Mouse (Mus musculus): ENCODE results near the gene Fiz1. TPM values are rescaled to one million over a fixed set of nuclear protein-coding genes. Genes with fewer than 3 reads are reported as not detected.

The Fiz1 gene
- polyA plus RNA-seq, 1 experiment from 2014 or later = 15.6 TPM

DNA sequence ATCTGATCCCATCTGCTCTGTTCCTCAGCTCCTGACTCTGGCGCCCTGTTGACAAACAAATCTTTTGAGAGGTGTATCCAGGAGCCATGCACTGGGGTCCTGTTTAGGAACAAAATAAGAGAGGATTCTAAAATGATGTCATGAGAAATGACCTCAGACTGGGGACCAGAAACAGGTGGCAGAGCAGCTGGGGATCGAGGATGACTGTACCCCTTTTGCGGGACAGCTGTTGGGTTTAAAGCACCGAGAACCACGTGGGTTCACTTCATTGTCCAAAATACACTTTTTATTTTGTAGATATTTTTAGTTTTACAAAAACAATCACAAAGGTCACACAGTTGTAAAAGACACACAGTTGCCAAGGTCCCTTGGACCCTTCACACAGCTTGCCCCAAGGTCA lies 49.5 kb downstream of the Fiz1 start:
- H3K4me3 ChIP-seq (replicated peaks) = no peak overlapping the region
- H3K36me3 ChIP-seq (replicated peaks) = no peaks in the 10 kb centered on the region
- H3K4me1 ChIP-seq (replicated peaks) = 0 out of 2 replicates have a peak, but pooled peaks cover 2% of the 10 kb centered on the region
- H3K9me3 ChIP-seq (replicated peaks) = no peaks in the 10 kb centered on the region
- H3K9ac ChIP-seq = no peak overlapping the region
- no peak overlapping the region for H3K4me2 ChIP-seq
- ATAC-seq (ENCODE audit: insufficient read depth) = no peak
- 60% methylated on average over 5 of the region's 5 CpGs for WGBS (ENCODE audit: insufficient replicate concordance)
- no peaks in the 10 kb centered on the region for H3K27me3 ChIP-seq
- H3K27ac ChIP-seq (replicated peaks) = no peak overlapping the region

DNA sequence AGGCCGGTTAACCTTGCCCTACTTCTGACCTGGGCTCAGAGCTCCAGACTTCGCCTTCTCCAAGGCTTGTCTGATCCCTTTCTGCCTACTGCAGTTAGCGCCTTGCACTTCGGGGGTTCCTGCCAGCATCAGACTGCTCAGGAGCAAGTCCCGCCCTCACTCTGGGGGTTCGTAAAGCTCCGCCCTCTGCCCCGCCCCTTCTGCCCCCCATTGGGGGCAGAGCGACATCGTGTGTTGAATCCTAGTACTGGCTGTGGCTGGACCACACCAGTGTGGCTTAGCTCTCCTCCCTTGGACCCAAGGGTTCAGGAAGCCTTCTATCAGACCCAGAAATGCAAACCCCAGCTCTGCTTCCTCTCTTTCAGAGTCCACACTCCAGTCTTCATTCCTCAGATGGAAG lies 50.2 kb downstream of the Fiz1 start, which contains the start of gene Sbk2:
Gene Sbk2 (minus strand): TSS at position 135 of the 400 bp plus-strand sequence.
- WGBS (ENCODE audit: insufficient replicate concordance) = 2% methylated on average over 10 of the region's 10 CpGs
- no peak within 1 kb of the TSS for H3K4me3 ChIP-seq (replicated peaks)
- peak within 1 kb of the TSS; percentile 20; the same call in 1 of the 2 replicates for H3K4me2 ChIP-seq
- peak; percentile 52 for ATAC-seq (ENCODE audit: insufficient read depth)
- no peaks in the 10 kb centered on the region for H3K27me3 ChIP-seq
- 0 out of 2 replicates have a peak, but pooled peaks cover 2% of the 10 kb centered on the region for H3K4me1 ChIP-seq (replicated peaks)
- H3K27ac ChIP-seq (replicated peaks) = no peak within 1 kb of the TSS
- H3K9me3 ChIP-seq (replicated peaks) = no peaks in the 10 kb centered on the region
- H3K36me3 ChIP-seq (replicated peaks) = no peaks in the 10 kb centered on the region
- H3K9ac ChIP-seq = no peak within 1 kb of the TSS

DNA sequence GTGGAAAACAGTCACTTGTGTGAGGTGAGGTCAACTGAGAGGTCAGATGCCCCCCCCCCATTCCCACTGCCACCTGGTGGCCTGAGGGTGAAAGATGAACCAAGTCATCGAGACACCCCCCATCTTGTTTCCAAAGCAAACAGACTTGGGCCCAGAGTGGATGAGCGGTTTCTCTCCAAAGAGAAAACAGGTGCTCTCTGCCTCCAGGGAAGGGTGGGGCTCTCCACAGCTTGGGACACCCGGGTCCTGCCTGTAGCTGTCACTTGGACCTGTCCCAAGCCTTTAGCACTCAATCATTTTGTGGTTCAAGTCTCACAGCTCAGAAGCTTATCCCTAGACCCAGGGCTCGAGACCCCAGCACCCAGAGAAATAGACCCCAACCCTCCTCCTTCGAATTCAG lies 51.0 kb downstream of the Fiz1 start:
- Histone ChIP-seq H3K36me3 (replicated peaks) (no peaks in the 10 kb centered on the region), H3K9me3 (replicated peaks) (no peaks in the 10 kb centered on the region), H3K9ac (no peak overlapping the region), H3K27me3 (no peaks in the 10 kb centered on the region), H3K4me3 (replicated peaks) (no peak overlapping the region), H3K27ac (replicated peaks) (no peak overlapping the region), H3K4me1 (replicated peaks) (0 out of 2 replicates have a peak, but pooled peaks cover 2% of the 10 kb centered on the region), H3K4me2 (no peak overlapping the region)
- 45% methylated on average over 5 of the region's 5 CpGs for WGBS (ENCODE audit: insufficient replicate concordance)
- ATAC-seq (ENCODE audit: insufficient read depth) = no peak

DNA sequence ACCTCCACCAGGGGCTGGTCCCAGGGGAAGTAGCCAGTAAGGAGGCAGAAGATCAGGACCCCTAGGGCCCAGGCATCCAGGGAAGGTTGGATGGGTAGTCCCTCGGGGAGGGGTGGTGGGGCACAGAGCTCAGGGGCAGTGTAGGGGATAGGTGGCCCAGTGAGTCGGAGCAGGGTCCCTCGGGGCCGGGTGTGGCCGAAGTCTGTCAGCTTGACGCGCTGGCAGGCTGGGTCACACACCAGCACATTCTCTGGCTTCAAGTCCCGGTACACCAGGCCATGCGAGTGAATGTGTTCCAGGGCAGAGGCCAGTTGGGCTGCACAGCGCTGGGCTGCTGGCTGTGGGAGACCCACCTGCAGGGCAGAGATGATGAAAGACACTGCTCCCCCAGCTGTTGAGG lies 57.1 kb downstream of the Fiz1 start:
- ATAC-seq (ENCODE audit: insufficient read depth) = no peak
- no peaks in the 10 kb centered on the region for H3K4me1 ChIP-seq (replicated peaks)
- H3K27me3 ChIP-seq = no peaks in the 10 kb centered on the region
- H3K9me3 ChIP-seq (replicated peaks) = no peaks in the 10 kb centered on the region
- H3K4me3 ChIP-seq (replicated peaks) = no peak overlapping the region
- H3K4me2 ChIP-seq = no peak overlapping the region
- H3K9ac ChIP-seq = no peak overlapping the region
- H3K27ac ChIP-seq (replicated peaks) = no peak overlapping the region
- WGBS (ENCODE audit: insufficient replicate concordance) = 72% methylated on average over 10 of the region's 10 CpGs
- no peaks in the 10 kb centered on the region for H3K36me3 ChIP-seq (replicated peaks)

Other genes with a start within 250 kb of the Fiz1 start
- gene Fam71e2, start 243.4 kb downstream of the Fiz1 start, polyA plus RNA-seq (2015; fragmentation: Nextera tagmentation; extraction: Ambion mirVana) = not detected in 2 replicates
- gene Il11, start 231.8 kb downstream of the Fiz1 start, polyA plus RNA-seq (2015; fragmentation: Nextera tagmentation; extraction: Ambion mirVana) = 0.06 TPM in 1 of 2 replicates, not detected in the other
- 0.21 TPM in 1 of 2 replicates, not detected in the other for gene Tmem190, start 231.8 kb downstream of the Fiz1 start, polyA plus RNA-seq (2015; fragmentation: Nextera tagmentation; extraction: Ambion mirVana)
- 9.5 and 10.3 TPM in 2 replicates for gene Tmem238, start 225.0 kb downstream of the Fiz1 start, polyA plus RNA-seq (2015; fragmentation: Nextera tagmentation; extraction: Ambion mirVana)
- 169 and 173 TPM in 2 replicates for gene Rpl28, start 221.8 kb downstream of the Fiz1 start, polyA plus RNA-seq (2015; fragmentation: Nextera tagmentation; extraction: Ambion mirVana)
- 302 and 318 TPM in 2 replicates for gene Ube2s, start 202.1 kb downstream of the Fiz1 start, polyA plus RNA-seq (2015; fragmentation: Nextera tagmentation; extraction: Ambion mirVana)
- not detected in 2 replicates for gene Shisa7, start 170.0 kb downstream of the Fiz1 start, polyA plus RNA-seq (2015; fragmentation: Nextera tagmentation; extraction: Ambion mirVana)
- gene Isoc2b, start 144.4 kb downstream of the Fiz1 start, polyA plus RNA-seq (2015; fragmentation: Nextera tagmentation; extraction: Ambion mirVana) = 3.7 and 3.8 TPM in 2 replicates
- gene Isoc2a, start 137.5 kb downstream of the Fiz1 start, polyA plus RNA-seq (2015; fragmentation: Nextera tagmentation; extraction: Ambion mirVana) = 0.68 and 0.77 TPM in 2 replicates
- not detected in 2 replicates for gene Gm36210, start 108.2 kb downstream of the Fiz1 start, polyA plus RNA-seq (2015; fragmentation: Nextera tagmentation; extraction: Ambion mirVana)
- 1.7 TPM in 2 replicates for gene Zfp628, start 99.5 kb downstream of the Fiz1 start, polyA plus RNA-seq (2015; fragmentation: Nextera tagmentation; extraction: Ambion mirVana)
- gene Nat14, start 92.7 kb downstream of the Fiz1 start, polyA plus RNA-seq (2015; fragmentation: Nextera tagmentation; extraction: Ambion mirVana) = 0.23 and 0.45 TPM in 2 replicates
- gene Ssc5d, start 88.9 kb downstream of the Fiz1 start, polyA plus RNA-seq (2015; fragmentation: Nextera tagmentation; extraction: Ambion mirVana) = 0.15 TPM in 2 replicates
- 0.07 TPM in 1 of 2 replicates, not detected in the other for gene Sbk2, start 50.3 kb downstream of the Fiz1 start, polyA plus RNA-seq (2015; fragmentation: Nextera tagmentation; extraction: Ambion mirVana)
- gene Sbk3, start 43.5 kb downstream of the Fiz1 start, polyA plus RNA-seq (2015; fragmentation: Nextera tagmentation; extraction: Ambion mirVana) = not detected in 2 replicates
- 3.3 and 4.6 TPM in 2 replicates for gene Zfp579, start 18.5 kb downstream of the Fiz1 start, polyA plus RNA-seq (2015; fragmentation: Nextera tagmentation; extraction: Ambion mirVana)
- gene Zfp524, start 282 bp downstream of the Fiz1 start, polyA plus RNA-seq (2015; fragmentation: Nextera tagmentation; extraction: Ambion mirVana) = 9.3 and 10.0 TPM in 2 replicates
- gene Gm44973, start 799 bp upstream of the Fiz1 start, polyA plus RNA-seq (2015; fragmentation: Nextera tagmentation; extraction: Ambion mirVana) = 0.53 and 1.2 TPM in 2 replicates
- gene Zfp865, start 5.7 kb upstream of the Fiz1 start, polyA plus RNA-seq (2015; fragmentation: Nextera tagmentation; extraction: Ambion mirVana) = 1.3 and 1.5 TPM in 2 replicates
- 0.28 and 0.40 TPM in 2 replicates for gene Ccdc106, start 5.9 kb upstream of the Fiz1 start, polyA plus RNA-seq (2015; fragmentation: Nextera tagmentation; extraction: Ambion mirVana)
- gene 4632433K11Rik, start 19.4 kb upstream of the Fiz1 start, polyA plus RNA-seq (2015; fragmentation: Nextera tagmentation; extraction: Ambion mirVana) = not detected in 2 replicates
- gene Zfp784, start 23.7 kb upstream of the Fiz1 start, polyA plus RNA-seq (2015; fragmentation: Nextera tagmentation; extraction: Ambion mirVana) = 1.2 and 1.4 TPM in 2 replicates
- 1.7 and 2.0 TPM in 2 replicates for gene Zfp580, start 36.8 kb upstream of the Fiz1 start, polyA plus RNA-seq (2015; fragmentation: Nextera tagmentation; extraction: Ambion mirVana)
- gene U2af2, start 47.4 kb upstream of the Fiz1 start, polyA plus RNA-seq (2015; fragmentation: Nextera tagmentation; extraction: Ambion mirVana) = 59.4 and 60.8 TPM in 2 replicates
- 49.2 and 54.5 TPM in 2 replicates for gene Epn1, start 65.5 kb upstream of the Fiz1 start, polyA plus RNA-seq (2015; fragmentation: Nextera tagmentation; extraction: Ambion mirVana)
- gene Rfpl4, start 102.3 kb upstream of the Fiz1 start, polyA plus RNA-seq (2015; fragmentation: Nextera tagmentation; extraction: Ambion mirVana) = not detected in 2 replicates
- 0.18 and 0.21 TPM in 2 replicates for gene Rasl2-9, start 111.3 kb upstream of the Fiz1 start, polyA plus RNA-seq (2015; fragmentation: Nextera tagmentation; extraction: Ambion mirVana)
- gene Vmn1r55, start 135.0 kb upstream of the Fiz1 start, polyA plus RNA-seq (2015; fragmentation: Nextera tagmentation; extraction: Ambion mirVana) = not detected in 2 replicates
- not detected in 2 replicates for gene Vmn1r56, start 182.1 kb upstream of the Fiz1 start, polyA plus RNA-seq (2015; fragmentation: Nextera tagmentation; extraction: Ambion mirVana)
- not detected in 2 replicates for gene Vmn1r57, start 203.8 kb upstream of the Fiz1 start, polyA plus RNA-seq (2015; fragmentation: Nextera tagmentation; extraction: Ambion mirVana)

Data from liver, embryonic 15.5 days (tissue).